Mouse (Mus musculus): ENCODE measurements around the gene Tmigd1. TPM values are rescaled to one million over a fixed set of nuclear protein-coding genes. Genes with fewer than 3 reads are reported as not detected.

The Tmigd1 gene
- not detected for total RNA-seq (2021)

- no peak for DNase-seq (ENCODE audit: extremely low spot score in 1 of 2, low spot score in 1 of 2)
Measured at GRCm38 (mm10) chr11:76901579-76902361, at the start of gene Tmigd1. Gene Tmigd1 (plus strand): TSS chr11:76902159.

GRCm38 (mm10) chr11:76854475-76855341 lies 47.3 kb upstream of the Tmigd1 start:
- DNase-seq (ENCODE audit: extremely low spot score in 1 of 2, low spot score in 1 of 2) = no peak

- no peak for DNase-seq (ENCODE audit: extremely low spot score in 1 of 2, low spot score in 1 of 2)
Measured at GRCm38 (mm10) chr11:76856601-76857000, 45.4 kb upstream of the Tmigd1 start.

DNA sequence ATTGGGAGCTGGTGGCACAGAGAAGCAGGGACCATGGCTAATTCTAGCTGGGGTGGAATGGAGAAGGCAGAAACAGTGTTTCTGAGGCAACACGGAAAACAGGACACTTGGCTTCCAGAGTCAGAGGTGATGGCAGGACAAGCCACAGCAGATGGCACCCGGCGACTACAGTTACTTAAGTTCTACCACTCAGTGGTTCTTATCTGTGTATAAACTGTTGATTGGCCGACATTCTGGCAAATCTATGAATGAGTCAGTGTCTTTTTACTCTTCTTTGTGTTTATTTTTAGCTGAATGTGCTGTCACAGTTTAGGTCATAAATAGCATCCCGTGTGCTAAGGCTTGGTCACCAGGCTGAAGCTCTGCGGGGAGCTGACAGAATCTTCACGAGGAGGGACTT lies 44.8 kb upstream of the Tmigd1 start:
- no peak for DNase-seq (ENCODE audit: extremely low spot score in 1 of 2, low spot score in 1 of 2)

- DNase-seq (ENCODE audit: extremely low spot score in 1 of 2, low spot score in 1 of 2) = no peak
Measured at GRCm38 (mm10) chr11:76858781-76859180, 43.2 kb upstream of the Tmigd1 start.

DNA sequence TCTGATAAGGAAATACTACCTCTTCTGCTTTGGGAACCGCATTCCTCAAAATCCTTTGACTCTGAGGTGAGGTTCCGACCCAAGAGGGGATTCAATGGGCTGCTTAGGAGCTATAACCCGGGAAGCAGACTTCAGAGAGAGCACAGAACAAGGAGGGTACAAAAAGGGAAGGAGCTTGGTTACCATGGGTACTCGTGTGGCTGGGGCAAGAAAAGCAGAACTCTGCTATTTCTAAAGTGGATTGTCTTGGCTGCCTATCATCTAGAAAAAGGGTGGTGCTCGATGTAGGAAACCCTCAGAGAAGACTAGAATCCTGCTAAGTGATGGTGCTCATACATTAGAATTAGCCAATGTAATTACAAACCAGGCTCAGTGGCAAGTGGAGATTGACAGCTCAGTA lies 42.7 kb upstream of the Tmigd1 start:
- no peak for DNase-seq (ENCODE audit: extremely low spot score in 1 of 2, low spot score in 1 of 2)

DNA sequence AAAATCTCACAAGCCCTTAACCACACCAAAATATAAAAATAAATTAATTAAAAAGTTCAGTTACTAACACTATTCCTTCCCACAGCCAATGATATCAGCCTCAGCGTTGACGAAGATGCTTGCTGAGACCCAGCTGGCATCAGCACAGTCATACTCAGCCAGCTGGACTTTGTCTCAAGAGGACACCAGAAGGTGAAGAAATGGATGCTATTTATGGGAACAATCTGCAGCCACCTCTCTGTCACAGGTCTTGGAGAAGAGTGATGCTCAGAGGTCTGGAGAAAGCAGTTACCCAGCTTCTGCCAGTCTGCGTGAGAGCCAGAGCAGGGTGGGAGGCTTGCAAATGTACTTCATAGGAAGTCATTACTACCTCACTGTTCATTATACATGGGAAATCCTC lies 40.8 kb upstream of the Tmigd1 start:
- no peak for DNase-seq (ENCODE audit: extremely low spot score in 1 of 2, low spot score in 1 of 2)

- no peak for DNase-seq (ENCODE audit: extremely low spot score in 1 of 2, low spot score in 1 of 2)
Measured at GRCm38 (mm10) chr11:76872556-76873234, 29.3 kb upstream of the Tmigd1 start.

DNA sequence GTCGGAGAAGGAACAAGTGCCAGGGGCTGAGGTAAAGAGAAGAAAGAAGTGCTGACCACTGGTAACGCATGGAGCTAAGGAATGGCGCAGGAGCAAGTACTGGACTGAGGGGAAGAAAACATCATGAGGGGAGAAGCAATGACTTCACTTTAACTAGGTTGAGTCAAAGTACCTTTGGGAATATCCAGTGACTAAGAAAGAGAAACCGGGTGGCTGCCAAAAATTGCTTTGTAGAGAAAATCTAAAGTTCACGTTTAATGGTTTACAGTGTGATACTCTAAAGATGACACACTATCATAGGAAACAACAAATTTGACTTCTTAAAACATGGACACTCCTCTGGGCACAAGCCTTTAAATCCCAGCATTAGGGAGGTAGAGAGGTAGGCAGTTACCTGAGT lies 28.1 kb upstream of the Tmigd1 start:
- DNase-seq (ENCODE audit: extremely low spot score in 1 of 2, low spot score in 1 of 2) = no peak

DNA sequence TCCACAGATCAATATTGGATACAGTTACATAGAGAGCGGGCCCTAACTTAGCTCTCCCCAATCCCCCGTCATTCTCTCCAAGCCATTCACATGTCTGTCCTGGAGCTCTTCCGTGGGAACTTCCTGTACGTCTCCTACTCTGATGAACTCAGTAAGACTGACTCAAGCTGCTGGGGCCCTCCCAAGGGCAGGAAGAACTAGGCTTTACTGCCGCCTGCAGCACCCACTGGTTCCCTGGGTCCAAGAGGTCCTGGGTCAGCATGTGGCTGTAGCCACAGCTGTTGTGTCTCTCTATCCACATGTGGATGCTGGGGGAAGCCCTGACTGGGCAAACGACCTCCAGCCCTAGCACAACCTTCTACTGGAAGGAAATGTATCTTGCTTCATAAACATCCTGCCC lies 27.2 kb upstream of the Tmigd1 start:
- DNase-seq (ENCODE audit: extremely low spot score in 1 of 2, low spot score in 1 of 2) = no peak

DNA sequence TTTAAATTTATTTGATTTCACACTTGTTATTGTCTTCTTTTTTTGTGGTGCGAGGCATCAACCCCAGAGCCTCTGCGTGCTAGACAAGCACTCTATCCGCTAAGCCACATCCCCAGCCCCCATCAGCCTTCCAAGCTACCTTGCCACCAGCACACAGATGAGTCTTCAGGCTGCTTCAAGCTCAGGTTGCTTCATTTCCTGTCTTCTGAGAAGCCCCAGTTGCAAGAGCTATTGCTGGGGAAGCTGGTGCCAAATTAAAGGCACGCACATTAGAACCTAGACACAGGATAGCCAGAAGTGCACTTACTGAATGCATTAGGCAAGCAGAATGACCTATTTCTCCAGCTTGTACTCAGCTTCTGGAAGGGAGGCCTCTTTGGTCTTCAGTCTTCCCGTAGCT lies 22.1 kb upstream of the Tmigd1 start:
- no peak for DNase-seq (ENCODE audit: extremely low spot score in 1 of 2, low spot score in 1 of 2)

GRCm38 (mm10) chr11:76884451-76884850 lies 17.5 kb upstream of the Tmigd1 start:
- no peak for DNase-seq (ENCODE audit: extremely low spot score in 1 of 2, low spot score in 1 of 2)

- DNase-seq (ENCODE audit: extremely low spot score in 1 of 2, low spot score in 1 of 2) = no peak
Measured at GRCm38 (mm10) chr11:76889339-76890164, 12.4 kb upstream of the Tmigd1 start.

DNA sequence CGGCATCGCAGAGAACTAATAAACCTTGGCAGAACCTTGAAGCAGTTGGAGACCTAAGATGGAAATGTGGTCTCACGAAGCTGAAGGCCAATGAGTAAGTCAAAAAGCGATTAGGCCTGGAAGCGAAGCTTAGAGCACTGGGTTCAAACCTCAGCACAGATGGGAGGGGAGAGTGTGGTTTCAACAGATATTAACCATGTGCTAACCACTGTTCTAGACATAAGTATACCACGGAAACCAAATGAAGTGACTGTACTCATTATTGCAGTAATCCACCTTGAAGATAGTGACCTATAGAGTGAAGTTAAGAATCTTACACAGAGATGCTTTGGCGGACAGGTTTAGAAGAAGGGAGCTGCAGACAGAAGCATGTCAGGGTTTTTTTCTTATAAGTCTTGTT lies 10.8 kb upstream of the Tmigd1 start:
- DNase-seq (ENCODE audit: extremely low spot score in 1 of 2, low spot score in 1 of 2) = no peak

GRCm38 (mm10) chr11:76891738-76892349 lies 10.1 kb upstream of the Tmigd1 start:
- no peak for DNase-seq (ENCODE audit: extremely low spot score in 1 of 2, low spot score in 1 of 2)

GRCm38 (mm10) chr11:76892972-76893371 lies 9.0 kb upstream of the Tmigd1 start:
- no peak for DNase-seq (ENCODE audit: extremely low spot score in 1 of 2, low spot score in 1 of 2)

- no peak for DNase-seq (ENCODE audit: extremely low spot score in 1 of 2, low spot score in 1 of 2)
Measured at GRCm38 (mm10) chr11:76893570-76893969, 8.4 kb upstream of the Tmigd1 start.

GRCm38 (mm10) chr11:76894240-76894639 lies 7.7 kb upstream of the Tmigd1 start:
- DNase-seq (ENCODE audit: extremely low spot score in 1 of 2, low spot score in 1 of 2) = no peak

DNA sequence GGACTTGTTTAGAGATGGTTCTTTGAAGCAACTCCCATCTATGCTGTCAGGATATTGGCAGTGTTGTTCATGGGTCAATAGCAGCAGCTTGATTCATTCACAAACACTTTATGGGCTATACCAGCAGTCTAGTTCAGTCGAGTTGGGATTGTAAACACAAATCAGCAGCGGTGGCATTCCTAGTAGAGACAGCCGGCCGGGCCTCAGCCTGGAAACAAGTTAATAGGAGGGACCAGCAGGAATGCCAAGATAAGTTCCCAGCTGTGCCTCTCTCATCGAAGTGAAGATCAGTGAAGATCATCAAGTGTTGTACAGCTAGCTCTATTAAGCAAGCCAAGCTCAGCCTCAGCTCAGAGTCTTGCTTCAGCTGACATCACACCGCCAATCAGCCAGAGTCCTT lies 5.6 kb upstream of the Tmigd1 start:
- DNase-seq (ENCODE audit: extremely low spot score in 1 of 2, low spot score in 1 of 2) = no peak

- DNase-seq (ENCODE audit: extremely low spot score in 1 of 2, low spot score in 1 of 2) = no peak
Measured at GRCm38 (mm10) chr11:76897126-76897525, 4.8 kb upstream of the Tmigd1 start.
